In genomic region chr9:123851062-123851712, GRCm38 (mm10) we compare ENCODE assay signal across 9 mouse cellular contexts. TPM values are rescaled to one million over a fixed set of nuclear protein-coding genes. Genes with fewer than 3 reads are reported as not detected.
A peak's percentile ranks its signal among the peaks of the same experiment; 100 is the strongest.
DNase-seq lines count a peak whose midpoint lies in the region; ATAC-seq lines count a peak whose summit lies in the region.
"Had no signal": no experiment of that assay in that cellular context is flagged by ENCODE, and none has a peak within 500 bp of the region (broad histone marks: within the 10 kb centered on the region; RNA-seq: fewer than 3 reads in every experiment).

No protein-coding gene starts in this region.

- peak; percentile 36 to 51 for DNase-seq in urinary bladder, adult 18-20 months (ENCODE audit: low spot score in 2 of 2)
- no peak for DNase-seq in urinary bladder, postnatal 10 days (ENCODE audit: low spot score)
- DNase-seq in cerebellum, postnatal 14 days, result peak; percentile 43 to 49
- peak; percentile 63 for DNase-seq in gastrocnemius, postnatal 10 days
- DNase-seq in intestine, embryonic 14.5 days (ENCODE audit: low spot score), result peak; percentile 88
- peak; percentile 75 for DNase-seq in liver
- peak; percentile 75 for DNase-seq in testis, postnatal 10 days (ENCODE audit: low spot score)

- H3K9ac ChIP-seq in intestine, embryonic 14.5 days (ENCODE audit: low read length), result peak overlapping the region; percentile 81
- peak overlapping the region; percentile 70 for H3K9ac ChIP-seq in midbrain, embryonic 16.5 days (ENCODE audit: low read depth, low read length)

- peak; percentile 75 for ATAC-seq in intestine, embryonic 14.5 days (replicated peaks; ENCODE audit: low FRiP score, low TSS enrichment, low read depth)
- peak; percentile 84 for ATAC-seq in midbrain, embryonic 16.5 days

- under 1% methylated on average over 27 of the region's 27 CpGs for WGBS in intestine, embryonic 14.5 days
- WGBS in midbrain, embryonic 16.5 days, result under 1% methylated on average over 27 of the region's 27 CpGs

- peak overlapping the region; percentile 88 for H3K27ac ChIP-seq in intestine, embryonic 14.5 days (ENCODE audit: low read depth)
- H3K27ac ChIP-seq in midbrain, embryonic 16.5 days (ENCODE audit: low read length), result peak overlapping the region; percentile 80

- peaks cover 7% of the 10 kb centered on the region for H3K4me1 ChIP-seq in intestine, embryonic 14.5 days (replicated peaks; ENCODE audit: control insufficient read depth, insufficient read depth, low read length)
- H3K4me1 ChIP-seq in midbrain, embryonic 16.5 days (ENCODE audit: control insufficient read depth, insufficient read depth, low read length), result peaks cover 8% of the 10 kb centered on the region

- H3K27me3 ChIP-seq in intestine, embryonic 14.5 days (replicated peaks; ENCODE audit: control insufficient read depth, insufficient read depth, low read length), result no peaks in the 10 kb centered on the region
- H3K27me3 ChIP-seq in midbrain, embryonic 16.5 days (ENCODE audit: control insufficient read depth, insufficient read depth, low read depth, low read length), result no peaks in the 10 kb centered on the region

- H3K36me3 ChIP-seq in intestine, embryonic 14.5 days (ENCODE audit: control insufficient read depth, insufficient read depth, low read length), result no peaks in the 10 kb centered on the region
- H3K36me3 ChIP-seq in midbrain, embryonic 16.5 days (ENCODE audit: control insufficient read depth, insufficient read depth, low read length), result no peaks in the 10 kb centered on the region

- H3K9me3 ChIP-seq in intestine, embryonic 14.5 days (ENCODE audit: control insufficient read depth, low read length), result no peaks in the 10 kb centered on the region
- no peaks in the 10 kb centered on the region for H3K9me3 ChIP-seq in midbrain, embryonic 16.5 days (replicated peaks; ENCODE audit: control insufficient read depth, low read length, poor library complexity, severe bottlenecking)

- H3K4me3 ChIP-seq in intestine, embryonic 14.5 days (ENCODE audit: low read depth, low read length), result peak overlapping the region; percentile 65
- peak overlapping the region; percentile 78 for H3K4me3 ChIP-seq in midbrain, embryonic 16.5 days (ENCODE audit: low read depth, low read length)

- H3K4me2 ChIP-seq in intestine, embryonic 14.5 days (ENCODE audit: low read length), result peak overlapping the region; percentile 73
- H3K4me2 ChIP-seq in midbrain, embryonic 16.5 days (ENCODE audit: low read length), result peak overlapping the region; percentile 69

RNA-seq across cellular contexts. Expression of gene Fyco1, which starts 0.5 kb away (rescaled TPM):
- total RNA-seq in gastrocnemius, postnatal 10 days (2021), result 100 to 1,000 TPM; 158 to 173 TPM
- polyA plus RNA-seq in intestine, embryonic 14.5 days (2014; fragmentation: Nextera tagmentation; extraction: Ambion mirVana), result 12.8 and 13.8 TPM in 2 replicates
- 18.1 and 18.2 TPM in 2 replicates for polyA plus RNA-seq in midbrain, embryonic 16.5 days (2015; fragmentation: Nextera tagmentation; extraction: Ambion mirVana)

RNA-seq across cellular contexts. Expression of gene Xcr1, which starts 10.6 kb away (rescaled TPM):
- under 1 TPM in 1 of 2 experiments, not detected in 1; 0.05 TPM for total RNA-seq in gastrocnemius, postnatal 10 days (2021)
- polyA plus RNA-seq in intestine, embryonic 14.5 days (2014; fragmentation: Nextera tagmentation; extraction: Ambion mirVana), result 0.04 and 0.05 TPM in 2 replicates
- polyA plus RNA-seq in midbrain, embryonic 16.5 days (2015; fragmentation: Nextera tagmentation; extraction: Ambion mirVana), result 0.04 TPM in 1 of 2 replicates, not detected in the other
- total RNA-seq: gastrocnemius, postnatal 36 days had no signal

RNA-seq across cellular contexts. Expression of gene Cxcr6, which starts 44.9 kb away (rescaled TPM):
- total RNA-seq in gastrocnemius, postnatal 10 days (2021), result not detected
- 1.3 and 1.9 TPM in 2 replicates for polyA plus RNA-seq in intestine, embryonic 14.5 days (2014; fragmentation: Nextera tagmentation; extraction: Ambion mirVana)
- 0.28 TPM in 1 of 2 replicates, not detected in the other for polyA plus RNA-seq in midbrain, embryonic 16.5 days (2015; fragmentation: Nextera tagmentation; extraction: Ambion mirVana)
- total RNA-seq: gastrocnemius, postnatal 36 days had no signal
